Mouse (Mus musculus) lung, postnatal 14 days (tissue): ENCODE results near the gene Fchsd2.

ENCODE experiments used
- DNase-seq: peaks from one replicate; pipeline ENCODE4 v3.0.0; 2021

Fchsd2 gene

DNA sequence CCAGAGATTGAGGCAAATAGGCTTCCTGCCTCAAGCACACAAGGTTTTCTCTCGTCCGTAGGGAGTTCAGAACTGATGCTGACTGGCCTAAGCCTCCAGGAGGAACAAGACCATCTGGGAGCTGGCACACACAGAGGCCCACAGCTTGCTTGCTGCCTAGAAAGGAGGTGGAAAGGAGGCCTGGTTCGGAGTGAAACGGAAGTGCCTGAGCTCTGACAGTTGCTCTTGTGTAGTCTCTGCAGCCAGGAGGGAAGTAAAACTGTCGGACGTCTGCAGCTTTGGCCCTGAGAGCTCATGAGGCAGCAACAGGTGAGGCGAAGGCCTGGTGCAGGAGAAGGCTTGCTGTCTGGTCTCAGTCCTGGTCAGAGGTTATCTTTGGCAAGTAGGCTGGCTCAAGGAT lies at the start of gene Fchsd2:
Gene Fchsd2, plus strand, starts transcription at position 246 of the 400 bp plus-strand sequence.
- DNase-seq = no peak

DNA sequence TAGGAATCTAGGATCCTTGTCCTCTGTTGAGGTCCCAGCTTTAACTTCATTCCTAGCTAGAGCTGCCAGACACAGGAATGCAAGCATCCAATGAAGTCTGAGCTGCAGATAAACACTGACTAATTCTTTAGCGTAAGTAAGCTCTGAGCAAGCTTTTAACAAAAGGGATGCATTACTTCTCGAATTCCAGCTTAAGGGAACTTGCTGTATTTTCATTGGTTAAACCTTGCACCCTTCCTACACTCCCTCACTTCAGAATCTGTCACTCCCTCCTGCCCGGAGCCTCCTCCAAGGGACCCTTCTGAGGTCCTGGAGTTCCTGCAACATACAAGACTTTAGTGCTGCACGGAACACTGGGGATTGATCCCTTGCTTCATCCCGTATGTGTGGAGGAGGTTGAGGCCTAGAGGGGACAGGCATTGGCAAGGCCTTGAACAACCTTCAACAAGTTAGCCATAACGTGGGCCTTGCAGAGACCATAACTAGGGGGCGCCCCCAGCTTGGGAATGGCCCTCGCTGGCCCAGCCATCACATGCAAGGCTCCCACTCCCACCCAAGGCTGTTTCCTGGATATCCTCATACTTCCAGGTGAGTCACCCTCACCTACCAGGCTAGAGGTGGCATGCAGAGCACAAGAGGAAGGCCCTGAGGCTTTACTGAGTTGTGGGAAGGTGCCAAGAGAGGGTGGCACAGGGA lies 48.7 kb upstream of the Fchsd2 start:
- no peak for DNase-seq

- no peak for DNase-seq
Measured at GRCm38 (mm10) chr7:101048247-101048646, 44.4 kb upstream of the Fchsd2 start.

DNA sequence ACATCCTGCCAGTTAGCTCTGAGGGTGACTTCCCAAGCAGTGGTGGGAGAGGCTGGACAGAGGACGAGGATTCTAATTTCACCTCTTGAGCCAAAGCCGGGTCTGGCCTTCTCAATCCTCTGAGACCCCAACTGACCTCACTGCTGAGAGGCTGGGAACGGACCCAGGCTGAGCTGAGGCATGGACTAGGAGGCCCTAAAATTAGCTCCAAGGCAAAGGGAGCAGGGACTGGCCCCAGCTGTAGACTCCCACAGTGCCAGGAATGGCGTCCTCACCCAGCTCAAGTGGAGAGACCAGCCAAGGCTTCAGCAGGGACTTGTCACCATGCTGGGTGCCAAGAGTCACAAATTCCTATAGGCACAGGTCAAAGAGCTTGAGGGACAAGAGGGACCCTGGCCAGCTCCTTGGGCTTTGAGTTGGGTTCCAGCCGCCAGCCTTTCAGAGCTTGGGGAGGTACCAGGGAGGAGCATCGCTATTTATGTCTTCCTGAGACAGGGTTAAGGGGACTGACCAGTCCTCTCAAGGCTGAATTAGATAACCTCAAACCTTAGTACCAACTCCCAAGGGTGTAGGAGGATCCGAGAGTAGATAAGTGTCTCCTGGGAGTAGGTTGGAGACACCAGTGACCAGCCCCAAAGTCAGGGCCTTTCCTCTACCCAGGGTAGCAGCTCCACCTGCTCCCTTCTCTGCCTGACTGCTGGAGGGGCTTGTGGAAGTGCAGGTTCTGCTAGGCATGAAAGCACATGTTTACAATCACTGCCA lies 43.2 kb upstream of the Fchsd2 start:
- DNase-seq = peak; percentile 66

DNA sequence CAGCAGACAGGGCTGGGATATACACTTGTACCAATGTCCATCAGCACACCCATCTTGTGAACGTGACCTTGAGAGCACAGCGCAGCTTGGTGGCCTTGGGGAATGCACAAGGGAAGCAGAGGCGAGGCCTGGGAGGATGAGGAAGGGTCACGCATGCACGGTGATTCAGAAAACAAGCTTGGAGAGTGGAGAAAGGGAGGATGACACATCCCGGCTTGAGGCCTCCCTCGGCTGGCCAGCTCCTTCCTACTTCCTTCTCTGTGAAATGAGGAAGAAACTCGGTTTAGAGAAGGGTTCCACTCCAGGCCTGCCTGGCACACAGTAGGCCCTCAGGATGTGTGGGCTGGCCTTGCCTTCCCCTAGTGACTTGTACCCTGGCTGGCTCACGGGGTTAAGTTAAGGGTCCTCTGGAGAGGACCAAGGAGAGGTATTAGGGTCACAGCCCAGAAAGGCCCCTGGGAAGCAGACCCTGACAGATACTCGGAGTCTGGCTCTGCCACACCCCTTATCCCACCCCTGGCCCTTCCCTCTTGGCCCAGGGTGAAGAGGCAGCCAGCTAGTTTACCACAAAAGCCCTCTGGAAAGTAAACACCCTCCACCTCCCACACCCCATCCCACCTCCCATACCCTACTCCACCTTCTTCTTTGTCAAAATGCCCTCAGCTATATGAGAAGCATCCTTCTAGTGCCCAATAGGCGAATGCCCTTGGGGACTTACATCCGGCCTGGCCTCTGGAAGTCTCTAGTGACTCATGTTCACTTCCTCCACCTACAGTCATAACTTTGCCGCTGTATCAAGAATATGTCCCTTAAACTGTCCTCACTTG lies 41.7 kb upstream of the Fchsd2 start:
- no peak for DNase-seq

DNA sequence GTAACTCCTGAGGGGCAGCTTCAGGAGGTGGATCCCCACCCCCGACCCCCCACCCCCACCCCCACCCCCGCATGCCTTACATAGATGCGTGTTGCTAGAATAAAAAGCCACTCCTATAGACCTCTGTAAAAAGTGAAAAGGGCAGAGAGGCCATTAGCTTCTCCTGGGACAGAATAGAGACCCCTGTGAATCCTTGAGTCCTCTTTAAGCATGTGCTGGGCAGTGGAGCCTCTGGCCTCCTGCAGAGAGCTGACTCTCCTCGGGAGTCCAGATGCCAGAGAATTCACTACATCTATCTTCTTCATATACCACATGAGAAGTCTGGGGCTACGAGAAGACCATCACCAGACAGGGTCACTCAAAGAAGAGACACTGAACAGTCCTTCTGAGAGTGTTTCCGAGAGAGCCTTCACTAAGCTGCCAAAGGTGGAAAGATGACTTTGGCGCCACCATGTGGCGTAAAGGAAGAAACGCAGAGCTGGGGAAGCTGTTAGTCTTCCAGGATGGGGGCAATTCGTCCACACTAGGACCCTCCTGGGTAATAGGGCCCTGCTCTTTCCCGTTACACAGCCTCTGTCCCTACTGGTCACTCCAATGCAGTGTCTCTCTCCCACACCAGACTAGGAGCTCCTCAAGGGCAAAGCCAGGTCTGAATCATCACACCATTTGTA lies 41.0 kb upstream of the Fchsd2 start:
- DNase-seq = peak; percentile 76

GRCm38 (mm10) chr7:101053136-101053535 lies 39.5 kb upstream of the Fchsd2 start:
- DNase-seq = no peak

DNA sequence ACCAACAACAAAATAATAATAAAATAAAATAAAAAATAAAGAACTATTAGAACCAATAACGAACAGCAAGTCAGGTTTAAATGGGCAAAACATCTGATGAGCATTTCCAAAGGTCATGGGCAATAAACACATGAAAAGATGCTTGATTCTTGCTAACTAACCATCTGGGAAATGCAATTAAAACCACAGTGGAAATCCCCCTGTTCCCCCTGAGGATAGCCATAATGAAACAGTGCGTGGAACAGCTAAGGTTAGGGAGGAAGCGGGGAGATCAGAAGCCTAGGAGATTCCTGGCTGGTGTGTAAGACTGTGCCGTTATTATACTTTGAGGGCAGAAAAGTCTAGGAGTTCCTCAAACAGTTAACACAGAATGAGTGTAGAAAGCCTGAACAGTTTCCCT lies 35.4 kb upstream of the Fchsd2 start:
- DNase-seq = no peak

- DNase-seq = no peak
Measured at GRCm38 (mm10) chr7:101059188-101059587, 33.5 kb upstream of the Fchsd2 start.

DNA sequence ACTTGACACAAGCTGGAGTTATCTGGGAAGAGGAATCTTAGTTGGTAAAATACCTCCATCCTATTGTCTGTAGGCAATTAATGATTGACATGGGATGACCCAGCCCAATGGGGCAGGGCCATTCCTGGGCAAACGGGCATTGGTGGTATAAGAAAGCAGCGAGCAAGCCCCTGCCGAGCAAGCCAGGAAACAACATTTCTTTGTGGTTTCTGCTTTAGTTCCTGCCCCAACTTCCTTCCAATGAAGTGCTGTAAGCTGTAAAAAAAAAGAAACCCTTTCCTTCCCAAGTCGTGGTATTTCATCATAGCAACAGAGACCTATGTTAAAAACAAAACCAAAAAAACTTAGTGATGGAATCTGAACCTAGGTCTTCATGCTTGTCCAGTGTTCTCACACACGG lies 32.2 kb upstream of the Fchsd2 start:
- no peak for DNase-seq

- DNase-seq = peak; percentile 94
Measured at GRCm38 (mm10) chr7:101061381-101061780, 31.3 kb upstream of the Fchsd2 start.

GRCm38 (mm10) chr7:101062246-101062645 lies 30.4 kb upstream of the Fchsd2 start:
- DNase-seq = no peak

GRCm38 (mm10) chr7:101063523-101063922 lies 29.1 kb upstream of the Fchsd2 start:
- no peak for DNase-seq

DNA sequence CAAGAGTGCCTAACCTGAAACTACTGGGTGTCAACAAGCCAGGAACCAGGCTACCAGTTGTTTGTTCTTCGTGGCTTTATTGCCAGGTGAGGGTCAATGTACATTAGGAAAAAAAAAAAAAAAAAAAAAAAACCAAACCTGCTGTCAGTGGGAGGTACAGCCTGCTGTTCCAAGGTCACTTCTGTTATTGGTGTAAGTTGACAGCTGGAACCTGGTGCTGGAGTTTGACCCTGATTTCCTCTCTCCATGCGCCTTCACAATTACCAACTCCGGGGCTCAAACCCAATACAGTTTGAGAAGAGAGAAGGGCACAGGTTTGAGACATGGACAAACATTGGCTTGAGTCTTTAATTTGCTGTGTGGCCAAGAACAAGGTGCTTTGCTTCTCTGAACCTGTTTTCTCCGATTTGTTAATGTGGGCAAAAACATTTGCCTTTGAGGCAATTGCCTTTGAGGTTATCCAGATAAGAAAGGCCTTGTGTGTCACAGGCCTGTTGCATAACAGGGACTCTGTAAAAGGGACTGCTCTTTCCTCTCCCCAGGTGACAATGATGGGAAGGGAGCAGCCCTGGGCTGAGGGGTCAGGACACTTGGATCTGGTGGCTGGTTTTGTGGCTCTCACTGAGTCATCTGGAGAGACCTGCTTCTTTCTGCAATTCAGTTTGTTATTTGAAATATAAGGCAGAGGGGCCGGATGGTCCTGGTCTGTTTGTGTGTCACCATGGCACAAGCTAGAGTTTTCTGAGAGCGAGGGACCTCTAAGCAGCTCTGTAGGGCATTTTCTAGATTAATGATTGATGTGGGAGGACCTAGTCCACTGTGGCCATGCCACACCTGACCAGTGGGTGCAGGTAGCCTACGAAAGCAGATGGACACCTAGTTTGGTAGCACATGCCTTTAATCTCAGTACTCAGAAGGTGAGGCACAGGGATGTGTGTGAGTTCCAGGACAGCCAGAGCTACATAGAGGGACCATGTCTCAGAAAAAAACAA lies 27.7 kb upstream of the Fchsd2 start:
- no peak for DNase-seq

GRCm38 (mm10) chr7:101066009-101066408 lies 26.7 kb upstream of the Fchsd2 start:
- no peak for DNase-seq

DNA sequence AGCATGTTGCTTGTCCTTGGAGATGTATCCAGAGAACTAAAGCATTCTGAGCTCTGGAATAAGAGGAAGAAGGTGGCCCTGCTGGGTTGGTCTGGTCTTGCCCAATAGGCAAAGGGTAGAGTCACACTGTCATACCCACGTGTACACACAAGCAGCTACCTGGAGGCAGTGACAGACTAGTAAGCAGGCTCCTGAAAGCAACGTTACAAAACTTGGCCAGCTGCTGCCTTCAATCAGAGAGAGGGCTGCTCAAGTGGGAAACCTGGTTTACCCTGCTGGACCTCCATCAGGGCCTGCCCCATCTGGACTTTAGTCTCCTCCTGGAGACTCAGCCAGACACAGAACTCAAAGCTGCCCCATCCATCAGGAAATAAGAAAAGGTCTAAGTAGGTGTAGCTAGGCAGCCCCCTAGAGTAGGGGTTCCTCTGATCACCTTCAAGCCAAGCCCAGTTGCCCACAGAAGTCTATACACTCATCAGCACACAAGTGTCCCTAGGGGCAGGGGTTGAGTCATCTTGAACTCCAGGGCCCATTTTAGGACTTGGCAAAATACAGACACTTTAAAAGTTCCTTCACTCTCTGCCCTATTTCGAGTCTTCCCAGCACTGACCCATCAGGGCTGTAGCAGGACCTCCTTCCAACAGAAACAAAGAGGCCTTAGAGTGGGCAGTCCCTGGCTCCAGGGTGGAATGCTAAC lies 25.9 kb upstream of the Fchsd2 start:
- no peak for DNase-seq

- no peak for DNase-seq
Measured at GRCm38 (mm10) chr7:101067521-101067920, 25.1 kb upstream of the Fchsd2 start.

GRCm38 (mm10) chr7:101069271-101069670 lies 23.4 kb upstream of the Fchsd2 start:
- no peak for DNase-seq

GRCm38 (mm10) chr7:101070406-101070805 lies 22.3 kb upstream of the Fchsd2 start:
- no peak for DNase-seq

DNA sequence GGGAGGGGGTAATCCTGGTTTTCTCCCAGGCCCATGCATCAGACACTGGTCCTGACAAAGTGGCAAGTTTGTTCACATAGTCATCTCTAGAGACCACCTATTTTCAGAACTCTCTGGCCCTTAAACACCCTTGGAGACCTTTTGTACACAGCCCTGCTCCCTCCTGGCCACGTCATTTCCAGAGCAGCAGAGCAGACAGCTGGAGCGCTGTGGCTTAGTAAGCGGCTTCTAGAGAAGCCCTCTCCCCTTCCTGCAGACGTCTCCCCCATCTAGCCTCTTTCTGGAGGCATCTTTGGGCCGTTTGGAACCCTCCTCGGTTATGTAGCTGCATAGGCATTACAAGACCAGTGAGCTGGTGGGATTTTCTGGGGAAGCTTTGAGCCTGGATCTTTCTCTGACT lies 21.6 kb upstream of the Fchsd2 start:
- DNase-seq = no peak

DNA sequence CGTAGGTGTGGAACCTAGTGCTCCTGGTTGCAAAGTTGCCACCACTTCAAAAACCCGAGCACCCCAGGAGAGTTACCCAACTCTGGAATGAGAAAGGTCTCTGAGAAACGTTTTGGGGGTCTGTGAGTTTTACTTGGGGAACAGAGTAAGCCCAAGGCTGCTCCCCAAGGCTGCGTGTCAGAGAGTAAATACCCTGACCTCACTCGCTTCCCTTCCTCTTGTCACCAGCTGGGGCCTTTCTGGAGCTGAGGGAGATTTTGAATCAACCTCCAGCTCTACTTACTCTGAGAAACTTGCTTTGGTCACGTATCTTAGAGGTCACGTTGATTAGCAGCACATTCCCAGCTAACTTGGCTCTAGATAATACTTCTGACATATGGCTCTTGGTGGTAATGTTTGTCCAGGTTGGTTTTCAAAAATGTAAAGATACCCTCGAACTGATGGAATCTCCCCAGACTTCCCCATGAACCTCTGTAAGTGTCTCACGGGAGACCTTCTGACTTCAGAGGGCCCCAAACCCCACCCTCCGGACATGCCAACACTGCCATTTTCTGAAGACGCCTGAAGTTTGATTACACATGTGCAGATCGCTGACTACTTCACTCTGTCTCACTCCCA lies 20.4 kb upstream of the Fchsd2 start:
- no peak for DNase-seq
